Mouse (Mus musculus): ENCODE results near the gene Cachd1.

Gene Cachd1

GRCm38 (mm10) chr4:100863861-100864428 is 87.5 kb downstream of the Cachd1 start:
- no peak for DNase-seq (ENCODE audit: extremely low spot score, low read depth, low spot score)

DNA sequence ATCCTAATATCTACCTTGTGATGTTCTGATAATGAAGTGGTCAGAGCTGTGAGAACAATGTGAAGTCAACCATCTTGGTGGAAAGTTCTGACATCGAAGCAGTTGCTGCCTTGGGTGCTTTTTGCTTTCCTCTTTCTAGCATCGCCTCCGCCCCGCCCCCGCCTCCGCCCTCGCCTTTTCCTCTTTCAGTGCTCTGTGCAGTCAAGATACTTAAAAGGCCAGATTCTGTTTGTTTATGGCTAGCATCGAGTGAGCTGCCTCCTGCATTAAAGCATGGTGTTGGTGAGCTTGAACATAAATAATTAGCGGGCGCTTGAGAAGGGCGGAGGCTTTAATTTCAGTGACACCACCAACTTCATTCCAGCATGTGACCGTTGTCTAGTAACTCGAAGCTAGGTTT is 88.9 kb downstream of the Cachd1 start:
- no peak for DNase-seq (ENCODE audit: extremely low spot score, low read depth, low spot score)

DNA sequence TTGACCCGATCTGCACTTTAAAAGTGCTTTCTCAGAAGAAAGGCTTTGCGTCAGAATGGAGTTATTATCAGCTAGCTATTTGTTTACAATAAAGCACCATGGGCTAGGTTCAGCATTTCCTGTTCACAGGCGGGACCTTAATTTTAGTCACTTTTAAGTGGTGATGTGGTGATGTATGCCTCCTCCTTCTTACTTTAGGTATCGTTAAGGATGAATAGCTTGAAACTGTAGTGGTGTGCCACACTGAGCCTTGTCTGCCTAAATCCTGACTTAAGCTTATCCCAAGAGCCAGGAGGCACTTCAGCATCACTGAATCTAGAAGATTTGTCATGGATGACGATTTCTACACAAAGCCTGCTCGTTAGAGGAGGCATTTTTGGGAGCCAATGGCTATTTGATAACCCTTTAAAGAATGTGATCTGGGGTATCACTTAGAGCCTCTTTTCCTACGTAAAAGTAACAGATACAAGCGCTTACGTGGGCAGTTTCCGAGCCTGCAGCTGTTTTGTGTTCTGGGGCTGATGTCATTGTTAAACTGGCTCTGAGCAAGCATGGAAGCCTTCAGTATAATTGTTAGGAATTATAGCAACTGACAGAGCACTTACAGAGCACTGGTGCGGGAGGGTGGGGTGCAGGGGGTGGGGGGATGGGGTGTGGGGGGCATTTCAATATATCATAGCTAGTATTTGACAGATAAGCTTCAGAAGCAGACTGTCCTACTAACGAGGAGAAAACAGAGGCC is 89.7 kb downstream of the Cachd1 start:
- DNase-seq (ENCODE audit: extremely low spot score, low read depth, low spot score), result no peak

GRCm38 (mm10) chr4:100877351-100877750 is 100.9 kb downstream of the Cachd1 start:
- no peak for DNase-seq (ENCODE audit: extremely low spot score, low read depth, low spot score)

GRCm38 (mm10) chr4:100879414-100879813 is 102.9 kb downstream of the Cachd1 start:
- no peak for DNase-seq (ENCODE audit: extremely low spot score, low read depth, low spot score)

DNA sequence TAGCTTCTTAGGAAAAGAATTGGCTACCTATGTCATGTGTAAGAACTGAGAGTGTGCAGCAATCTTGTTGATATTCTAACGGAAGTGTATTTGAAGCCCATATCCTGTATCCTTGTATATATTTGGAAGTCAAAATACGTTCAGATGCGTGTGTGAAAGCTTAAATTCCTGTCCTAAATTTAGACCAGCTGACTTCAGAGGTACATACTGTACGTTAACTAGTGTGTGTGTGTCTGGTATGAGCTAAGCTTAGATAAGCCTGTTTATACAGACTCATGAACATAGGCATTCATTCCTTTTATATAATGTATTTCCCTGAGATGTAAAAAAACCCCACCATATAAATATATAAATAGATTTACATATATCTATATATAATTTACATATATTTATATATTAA is 103.6 kb downstream of the Cachd1 start:
- no peak for DNase-seq (ENCODE audit: extremely low spot score, low read depth, low spot score)

- DNase-seq (ENCODE audit: extremely low spot score, low read depth, low spot score), result no peak
Observed at GRCm38 (mm10) chr4:100885793-100886742, 109.6 kb downstream of the Cachd1 start.

- no peak for DNase-seq (ENCODE audit: extremely low spot score, low read depth, low spot score)
Observed at GRCm38 (mm10) chr4:100886743-100887416, 110.4 kb downstream of the Cachd1 start.

DNA sequence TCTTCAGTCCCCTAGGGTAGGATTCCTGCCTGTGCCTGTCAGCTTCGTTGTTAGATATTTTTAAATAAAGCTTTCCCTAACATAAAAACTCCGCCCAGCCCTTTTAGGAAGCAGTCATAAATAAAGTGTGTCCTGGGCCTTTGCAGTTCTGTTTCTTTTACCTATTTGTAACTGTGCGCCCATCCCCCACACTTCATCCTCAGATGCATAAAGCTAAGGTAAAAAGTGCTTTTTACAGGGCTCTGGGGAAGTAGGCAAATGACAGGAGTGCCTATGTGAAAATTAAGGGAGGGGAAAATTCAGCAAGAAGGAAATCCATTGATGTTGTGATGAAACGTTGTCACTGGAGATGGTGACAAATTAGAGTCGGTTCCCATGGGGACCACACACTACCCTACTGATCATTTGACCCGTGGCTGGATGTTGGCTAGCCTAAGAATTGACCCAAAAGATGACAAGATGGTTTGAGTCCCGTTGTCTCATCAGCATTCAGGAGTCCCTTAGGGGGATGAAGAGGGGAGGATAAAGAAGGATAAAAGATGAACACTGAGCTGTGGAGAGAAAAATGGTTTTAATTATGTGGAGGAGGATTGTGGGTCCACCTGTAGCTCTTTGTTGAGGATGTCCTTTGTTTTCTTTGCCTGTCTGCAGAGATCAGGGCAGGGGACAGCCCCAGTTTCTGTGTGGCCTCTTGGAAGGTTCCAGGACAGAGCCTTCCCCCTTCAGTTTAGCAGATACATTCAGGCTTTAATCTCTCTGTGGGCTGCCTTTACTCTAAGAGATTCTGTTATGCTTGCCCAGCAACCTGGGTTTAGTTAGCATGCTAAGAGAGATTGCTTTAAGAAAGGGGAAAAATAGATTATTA is 113.9 kb downstream of the Cachd1 start:
- DNase-seq (ENCODE audit: extremely low spot score, low read depth, low spot score), result no peak

DNA sequence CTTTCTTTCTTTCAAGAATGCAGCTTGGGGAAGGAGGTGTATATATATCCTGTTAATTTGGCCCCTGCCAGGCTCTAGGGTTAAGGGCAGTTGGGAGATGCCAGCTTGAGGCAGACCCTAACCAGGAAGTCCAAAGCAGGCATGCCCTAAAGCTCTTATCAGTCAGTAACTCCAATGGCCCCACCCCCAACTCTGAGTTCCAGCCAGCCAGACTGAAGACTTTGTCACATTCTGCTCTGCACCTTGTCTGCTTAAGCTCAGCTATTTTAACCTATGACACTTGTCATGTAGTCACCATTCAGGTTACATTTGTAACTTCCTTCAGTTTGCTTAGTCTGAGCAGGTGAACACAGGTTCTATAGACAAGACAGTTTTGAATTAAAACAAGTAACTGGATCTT is 117.3 kb downstream of the Cachd1 start:
- no peak for DNase-seq (ENCODE audit: extremely low spot score, low read depth, low spot score)

DNA sequence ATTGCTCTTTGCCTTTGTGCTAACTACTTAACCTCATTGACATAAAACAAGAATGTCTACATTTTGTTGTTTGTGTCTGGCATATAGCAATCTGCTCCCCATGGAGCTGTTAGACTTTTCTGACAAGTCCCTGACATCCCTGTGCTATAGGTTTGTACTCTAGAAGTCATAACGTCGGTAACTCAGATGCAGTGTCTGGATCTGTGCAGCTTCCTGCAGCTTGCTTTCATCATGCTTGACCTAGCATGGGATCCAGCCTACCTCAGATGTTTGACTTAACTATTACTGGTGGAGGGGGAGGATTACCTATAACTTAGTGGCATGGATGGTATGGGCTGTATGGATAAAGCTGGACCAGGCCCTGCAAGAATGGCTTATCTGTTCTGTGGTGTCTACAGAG is 117.7 kb downstream of the Cachd1 start:
- DNase-seq (ENCODE audit: extremely low spot score, low read depth, low spot score), result no peak

- DNase-seq (ENCODE audit: extremely low spot score, low read depth, low spot score), result no peak
Observed at GRCm38 (mm10) chr4:100896260-100897010, 120.0 kb downstream of the Cachd1 start.

DNA sequence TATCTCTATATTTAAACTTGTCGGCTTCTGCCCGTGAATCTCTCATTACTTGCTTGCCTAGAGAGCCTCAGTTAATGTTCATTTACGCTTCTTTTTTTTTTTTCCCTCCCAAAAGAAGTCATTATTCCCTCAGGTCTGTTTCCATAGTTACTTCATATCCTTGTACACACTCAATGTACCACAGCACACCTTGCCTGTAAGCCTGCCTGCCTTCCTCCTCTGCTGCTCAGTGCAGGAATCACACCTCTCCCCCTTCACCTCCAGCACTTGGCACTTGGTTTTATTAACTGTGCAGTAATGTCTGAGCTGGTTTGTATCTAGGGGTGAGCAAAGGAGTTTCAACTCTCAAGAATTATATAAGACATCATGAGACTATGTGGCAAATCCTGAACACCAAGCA is 121.5 kb downstream of the Cachd1 start:
- DNase-seq (ENCODE audit: extremely low spot score, low read depth, low spot score), result no peak

- no peak for DNase-seq (ENCODE audit: extremely low spot score, low read depth, low spot score)
Observed at GRCm38 (mm10) chr4:100909694-100910340, 133.3 kb downstream of the Cachd1 start.

- DNase-seq (ENCODE audit: extremely low spot score, low read depth, low spot score), result no peak
Observed at GRCm38 (mm10) chr4:100910605-100911330, 134.3 kb downstream of the Cachd1 start.

DNA sequence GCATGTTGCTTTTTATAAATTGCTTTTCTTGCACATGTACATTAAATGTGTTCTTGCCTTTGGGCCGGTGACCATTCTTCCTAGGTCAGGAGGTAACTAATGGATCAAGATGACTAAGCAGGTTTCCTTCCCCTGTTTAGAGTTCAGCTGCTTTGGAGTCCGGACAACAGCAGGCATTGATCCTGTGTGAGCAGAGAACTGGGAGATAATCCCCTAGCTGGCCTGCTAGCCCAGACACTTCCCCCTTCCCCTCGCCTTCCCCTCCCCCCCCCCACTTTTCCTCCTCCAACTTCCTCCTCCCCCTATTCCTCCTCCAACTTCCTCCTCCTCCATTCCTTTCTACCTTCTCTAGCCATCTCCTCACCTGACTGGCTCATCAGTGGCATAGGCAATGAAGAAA is 135.2 kb downstream of the Cachd1 start:
- no peak for DNase-seq (ENCODE audit: extremely low spot score, low read depth, low spot score)

- DNase-seq (ENCODE audit: extremely low spot score, low read depth, low spot score), result no peak
Observed at GRCm38 (mm10) chr4:100913666-100914065, 137.2 kb downstream of the Cachd1 start.

DNA sequence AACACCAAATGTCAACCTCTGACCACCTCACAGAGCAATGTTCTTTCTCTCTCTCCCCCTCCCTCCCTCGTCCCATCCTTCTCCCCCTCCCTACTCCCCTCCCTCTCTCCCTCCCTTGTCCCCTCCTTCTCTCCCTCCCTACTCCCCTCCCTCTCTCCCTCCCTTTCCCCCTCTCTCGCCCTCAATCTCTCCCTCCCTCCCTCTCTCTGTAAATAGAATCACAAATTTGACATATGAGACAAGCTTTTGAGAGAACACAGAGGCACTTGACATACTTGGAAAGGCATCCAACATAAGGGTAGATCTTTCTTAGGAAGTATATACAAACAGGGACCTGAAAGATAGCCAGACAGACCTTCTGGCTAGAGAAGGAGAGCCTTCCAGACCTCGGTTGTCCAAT is 138.1 kb downstream of the Cachd1 start:
- no peak for DNase-seq (ENCODE audit: extremely low spot score, low read depth, low spot score)
